In genomic region chr11:84879007-84879771, GRCm38 (mm10) we compare ENCODE assay signal across 8 mouse cellular contexts. TPM values are rescaled to one million over a fixed set of nuclear protein-coding genes. Genes with fewer than 3 reads are reported as not detected.
DNase-seq lines count a peak whose midpoint lies in the region; ATAC-seq and TF ChIP-seq lines count a peak whose summit lies in the region.

No protein-coding gene starts in this region.

- peaks cover 24% of the 10 kb centered on the region for H3K79me2 ChIP-seq in CH12.LX (replicated peaks; ENCODE audit: control insufficient read depth, extremely low read depth, insufficient read depth, poor library complexity, severe bottlenecking)

- TF ChIP-seq CTCF in CH12.LX (conservative IDR thresholded peaks at IDR 0.05 in 1 of 2, IDR thresholded peaks at IDR 0.05 in 1 of 2; ENCODE audit: low read depth in 2 of 2, low read length in 2 of 2), result no peak
- TF ChIP-seq CTCF in liver, postnatal 0 days (IDR thresholded peaks at IDR 0.05; ENCODE audit: low read depth), result no peak

- peak overlapping the region; percentile 97 for H3K9ac ChIP-seq in heart, embryonic 11.5 days (ENCODE audit: low read depth, low read length)
- peak overlapping the region; percentile 96 for H3K9ac ChIP-seq in CH12.LX (ENCODE audit: insufficient read depth, low read depth)
- peak overlapping the region; percentile 83 for H3K9ac ChIP-seq in forebrain, embryonic 12.5 days
- H3K9ac ChIP-seq in liver, postnatal 0 days (replicated peaks), result peak overlapping the region; percentile 94

- H3K27ac ChIP-seq in heart, embryonic 11.5 days (ENCODE audit: low read depth, low read length), result peak overlapping the region; percentile 95
- peak overlapping the region; percentile 66 for H3K27ac ChIP-seq in CH12.LX (ENCODE audit: insufficient read depth, low read depth)
- peak overlapping the region; percentile 81; the same call in 1 of the 2 replicates for H3K27ac ChIP-seq in forebrain, embryonic 12.5 days
- peak overlapping the region; percentile 93 for H3K27ac ChIP-seq in liver, postnatal 0 days (ENCODE audit: low read depth)

- in situ Hi-C loops in CH12.LX (cut with MboI; ENCODE audit: low pct_ligation_motif_present, low pct_unique_long_range_greater_than_20kb, low sequenced_read_pairs), result loop anchor here (5.0 kb wide), 1 partner anchor 38 kb away; the partner anchor contains the start of gene Znhit3

- 0 out of 2 replicates have a peak, but pooled peaks cover 5% of the 10 kb centered on the region for H3K36me3 ChIP-seq in heart, embryonic 11.5 days (ENCODE audit: control insufficient read depth, insufficient read depth, low read length)
- H3K36me3 ChIP-seq in CH12.LX (replicated peaks in 1 of 2; ENCODE audit: control insufficient read depth in 1 of 2, insufficient read depth in 1 of 2, low read length in 1 of 2), result peaks cover 19 to 55% of the 10 kb centered on the region in 2 experiments
- H3K36me3 ChIP-seq in forebrain, embryonic 12.5 days (replicated peaks), result peaks cover 12% of the 10 kb centered on the region
- H3K36me3 ChIP-seq in liver, postnatal 0 days (replicated peaks; ENCODE audit: insufficient read depth, low read length), result peaks cover 7% of the 10 kb centered on the region

- no peak for DNase-seq in heart, adult 11 months
- peak; percentile 29 for DNase-seq in CH12.LX (ENCODE audit: extremely low read depth)
- no peak for DNase-seq in liver, postnatal 0 days
- DNase-seq in gastrocnemius, adult 18-20 months (ENCODE audit: low spot score), result no peak
- DNase-seq in adrenal gland, postnatal 4 days (ENCODE audit: low spot score in 2 of 2), result no peak
- no peak for DNase-seq in right cerebral cortex, adult 18-20 months

- WGBS in heart, embryonic 11.5 days (ENCODE audit: insufficient replicate concordance), result 23% methylated on average over 7 of the region's 7 CpGs
- 21% methylated on average over 7 of the region's 7 CpGs for WGBS in forebrain, embryonic 12.5 days
- 12% methylated on average over 7 of the region's 7 CpGs for WGBS in liver, postnatal 0 days (ENCODE audit: insufficient replicate concordance)

- no peaks in the 10 kb centered on the region for H3K27me3 ChIP-seq in heart, embryonic 11.5 days (ENCODE audit: control insufficient read depth, insufficient read depth, low read length)
- no peaks in the 10 kb centered on the region for H3K27me3 ChIP-seq in CH12.LX (replicated peaks)
- H3K27me3 ChIP-seq in forebrain, embryonic 12.5 days, result no peaks in the 10 kb centered on the region
- no peaks in the 10 kb centered on the region for H3K27me3 ChIP-seq in liver, postnatal 0 days (ENCODE audit: insufficient read depth, low read length)

- H3K4me3 ChIP-seq in heart, embryonic 11.5 days (ENCODE audit: low read depth, low read length), result peak overlapping the region; percentile 88
- peak overlapping the region; percentile 83 to 97 (median 88) for H3K4me3 ChIP-seq in CH12.LX (replicated peaks in 1 of 3; ENCODE audit: low read depth in 2 of 3, low read length in 2 of 3, poor library complexity in 1 of 3)
- peak overlapping the region; percentile 73 for H3K4me3 ChIP-seq in forebrain, embryonic 12.5 days (replicated peaks)
- peak overlapping the region; percentile 95 for H3K4me3 ChIP-seq in liver, postnatal 0 days (ENCODE audit: low read depth, low read length)

- no peak for TF ChIP-seq POLR2A in CH12.LX (IDR thresholded peaks at IDR 0.05; ENCODE audit: low read depth, low read length)

- TF ChIP-seq EP300 in CH12.LX (IDR thresholded peaks at IDR 0.05; ENCODE audit: low read length), result no peak
- TF ChIP-seq EP300 in liver, postnatal 0 days (IDR thresholded peaks at IDR 0.05; ENCODE audit: low read depth), result no peak

- H3K9me3 ChIP-seq in heart, embryonic 11.5 days (replicated peaks; ENCODE audit: control insufficient read depth, low read length), result no peaks in the 10 kb centered on the region
- H3K9me3 ChIP-seq in CH12.LX (replicated peaks; ENCODE audit: low read length), result no peaks in the 10 kb centered on the region
- H3K9me3 ChIP-seq in forebrain, embryonic 12.5 days, result no peaks in the 10 kb centered on the region
- no peaks in the 10 kb centered on the region for H3K9me3 ChIP-seq in liver, postnatal 0 days (ENCODE audit: low read length)

- H3K4me1 ChIP-seq in heart, embryonic 11.5 days (ENCODE audit: control insufficient read depth, insufficient read depth, low read length), result peaks cover 6% of the 10 kb centered on the region
- H3K4me1 ChIP-seq in CH12.LX (ENCODE audit: control insufficient read depth in 1 of 2, insufficient read depth in 2 of 2), result peaks cover 5 to 42% of the 10 kb centered on the region in 2 experiments; a peak in 3 of 4 replicates
- H3K4me1 ChIP-seq in forebrain, embryonic 12.5 days, result peaks cover 17% of the 10 kb centered on the region
- H3K4me1 ChIP-seq in liver, postnatal 0 days (ENCODE audit: insufficient read depth), result peaks cover 16% of the 10 kb centered on the region

- peak overlapping the region; percentile 65 for H3K4me2 ChIP-seq in heart, embryonic 11.5 days
- peak overlapping the region; percentile 68 for H3K4me2 ChIP-seq in CH12.LX (ENCODE audit: insufficient read depth, low read depth, poor library complexity, severe bottlenecking)
- peak overlapping the region; percentile 88 for H3K4me2 ChIP-seq in forebrain, embryonic 12.5 days
- peak overlapping the region; percentile 100 for H3K4me2 ChIP-seq in liver, postnatal 0 days (ENCODE audit: low read depth, low read length)

- dilution Hi-C loops in CH12.LX (cut with MboI; ENCODE audit: extremely low pct_ligation_motif_present, extremely low pct_unique_long_range_greater_than_20kb, low sequenced_read_pairs), result no loop called here

- no peak for ATAC-seq in heart, embryonic 11.5 days (replicated peaks; ENCODE audit: insufficient number of reproducible peaks, low FRiP score, low TSS enrichment)
- no peak for ATAC-seq in forebrain, embryonic 12.5 days (ENCODE audit: low FRiP score)
- no peak for ATAC-seq in liver, postnatal 0 days

- TF ChIP-seq RAD21 in CH12.LX (IDR thresholded peaks at IDR 0.05; ENCODE audit: low read depth, low read length), result no peak

TF ChIP-seq in CH12.LX, 34 proteins besides CTCF, POLR2A, EP300 and RAD21:
- TF ChIP-seq MXI1 (IDR thresholded peaks at IDR 0.05; ENCODE audit: low read depth, low read length) (no peak), ELF1 (IDR thresholded peaks at IDR 0.05; ENCODE audit: low read depth, low read length) (no peak), MYC (IDR thresholded peaks at IDR 0.05; ENCODE audit: low read depth, low read length) (peak; percentile 60), ZC3H11A (IDR thresholded peaks at IDR 0.05; ENCODE audit: low read depth, low read length) (no peak)

RNA-seq across cellular contexts. Expression of gene Myo19, which starts 0.8 kb away (rescaled TPM):
- 7.2 and 7.7 TPM in 2 replicates for polyA plus RNA-seq in heart, embryonic 11.5 days (2014; fragmentation: Nextera tagmentation; extraction: Ambion mirVana)
- total RNA-seq in CH12.LX (2012; rRNA removed), result 9.1 and 13.0 TPM in 2 replicates
- 8.0 TPM in 2 replicates for total RNA-seq in CH12.LX (2014; rRNA removed)
- polyA plus RNA-seq in CH12.LX (2012; ENCODE audit: insufficient read length, low read depth), result 23.1 and 27.1 TPM in 2 replicates
- 8.3 and 9.7 TPM in 2 replicates for polyA plus RNA-seq in forebrain, embryonic 12.5 days (2016; fragmentation: Nextera tagmentation; extraction: Ambion mirVana)
- polyA plus RNA-seq in liver, postnatal 0 days (2015; fragmentation: Nextera tagmentation; extraction: Ambion mirVana), result 1.7 and 1.8 TPM in 2 replicates
- total RNA-seq in gastrocnemius, adult 18-20 months (2021), result 1 to 10 TPM; 1.4 to 2.4 TPM
- total RNA-seq in adrenal gland, postnatal 4 days (2021), result 10 to 100 TPM; 18.1 to 20.2 TPM

RNA-seq across cellular contexts. Expression of gene Pigw, which starts 0.9 kb away (rescaled TPM):
- 2.0 and 4.0 TPM in 2 replicates for polyA plus RNA-seq in heart, embryonic 11.5 days (2014; fragmentation: Nextera tagmentation; extraction: Ambion mirVana)
- total RNA-seq in CH12.LX (2012; rRNA removed), result 5.7 and 6.0 TPM in 2 replicates
- total RNA-seq in CH12.LX (2014; rRNA removed), result 5.5 and 6.5 TPM in 2 replicates
- polyA plus RNA-seq in CH12.LX (2012; ENCODE audit: insufficient read length, low read depth), result 7.8 and 9.2 TPM in 2 replicates
- polyA plus RNA-seq in forebrain, embryonic 12.5 days (2016; fragmentation: Nextera tagmentation; extraction: Ambion mirVana), result 2.9 and 3.5 TPM in 2 replicates
- 1.3 and 1.4 TPM in 2 replicates for polyA plus RNA-seq in liver, postnatal 0 days (2015; fragmentation: Nextera tagmentation; extraction: Ambion mirVana)
- 1 to 10 TPM; 3.8 to 5.9 TPM for total RNA-seq in gastrocnemius, adult 18-20 months (2021)
- total RNA-seq in adrenal gland, postnatal 4 days (2021), result 1 to 10 TPM; 7.5 to 7.6 TPM

RNA-seq across cellular contexts. Expression of gene Ggnbp2, which starts 8.6 kb away (rescaled TPM):
- polyA plus RNA-seq in heart, embryonic 11.5 days (2014; fragmentation: Nextera tagmentation; extraction: Ambion mirVana), result 52.4 and 54.8 TPM in 2 replicates
- total RNA-seq in CH12.LX (2012; rRNA removed), result 67.3 and 70.9 TPM in 2 replicates
- 86.5 and 105 TPM in 2 replicates for total RNA-seq in CH12.LX (2014; rRNA removed)
- 108 and 125 TPM in 2 replicates for polyA plus RNA-seq in CH12.LX (2012; ENCODE audit: insufficient read length, low read depth)
- 64.9 and 71.6 TPM in 2 replicates for polyA plus RNA-seq in forebrain, embryonic 12.5 days (2016; fragmentation: Nextera tagmentation; extraction: Ambion mirVana)
- 44.7 and 56.3 TPM in 2 replicates for polyA plus RNA-seq in liver, postnatal 0 days (2015; fragmentation: Nextera tagmentation; extraction: Ambion mirVana)
- total RNA-seq in gastrocnemius, adult 18-20 months (2021), result 10 to 100 TPM; 31.6 to 32.4 TPM
- total RNA-seq in adrenal gland, postnatal 4 days (2021), result 100 to 1,000 TPM in 1 of 2 experiments, 10 to 100 TPM in 1; 99.1 to 100 TPM

RNA-seq across cellular contexts. Expression of gene Znhit3, which starts 37.0 kb away (rescaled TPM):
- polyA plus RNA-seq in heart, embryonic 11.5 days (2014; fragmentation: Nextera tagmentation; extraction: Ambion mirVana), result 44.7 and 46.2 TPM in 2 replicates
- 59.3 and 87.0 TPM in 2 replicates for total RNA-seq in CH12.LX (2012; rRNA removed)
- total RNA-seq in CH12.LX (2014; rRNA removed), result 130 and 140 TPM in 2 replicates
- polyA plus RNA-seq in CH12.LX (2012; ENCODE audit: insufficient read length, low read depth), result 61.4 and 62.9 TPM in 2 replicates
- 65.9 and 67.6 TPM in 2 replicates for polyA plus RNA-seq in forebrain, embryonic 12.5 days (2016; fragmentation: Nextera tagmentation; extraction: Ambion mirVana)
- 20.1 and 21.8 TPM in 2 replicates for polyA plus RNA-seq in liver, postnatal 0 days (2015; fragmentation: Nextera tagmentation; extraction: Ambion mirVana)
- 10 to 100 TPM; 15.6 to 17.3 TPM for total RNA-seq in gastrocnemius, adult 18-20 months (2021)
- 10 to 100 TPM; 14.4 to 20.4 TPM for total RNA-seq in adrenal gland, postnatal 4 days (2021)

RNA-seq across cellular contexts. Expression of gene Dhrs11, which starts 50.4 kb away (rescaled TPM):
- polyA plus RNA-seq in heart, embryonic 11.5 days (2014; fragmentation: Nextera tagmentation; extraction: Ambion mirVana), result 34.3 and 43.5 TPM in 2 replicates
- 8.3 and 9.6 TPM in 2 replicates for total RNA-seq in CH12.LX (2012; rRNA removed)
- total RNA-seq in CH12.LX (2014; rRNA removed), result 6.1 and 6.8 TPM in 2 replicates
- 17.0 and 17.1 TPM in 2 replicates for polyA plus RNA-seq in CH12.LX (2012; ENCODE audit: insufficient read length, low read depth)
- polyA plus RNA-seq in forebrain, embryonic 12.5 days (2016; fragmentation: Nextera tagmentation; extraction: Ambion mirVana), result 4.8 and 5.8 TPM in 2 replicates
- 86.1 and 91.1 TPM in 2 replicates for polyA plus RNA-seq in liver, postnatal 0 days (2015; fragmentation: Nextera tagmentation; extraction: Ambion mirVana)
- total RNA-seq in gastrocnemius, adult 18-20 months (2021), result 10 to 100 TPM; 25.5 to 31.0 TPM
- total RNA-seq in adrenal gland, postnatal 4 days (2021), result 10 to 100 TPM; 35.4 to 39.2 TPM
